Mouse (Mus musculus): ENCODE results near the gene H2-M10.6. TPM values are rescaled to one million over a fixed set of nuclear protein-coding genes. Genes with fewer than 3 reads are reported as not detected.

H2-M10.6 gene
- polyA plus RNA-seq (2012; rRNA removed), result not detected in 2 replicates

GRCm38 (mm10) chr17:36811871-36812270, at the start of gene H2-M10.6:
Gene H2-M10.6 (plus strand): TSS chr17:36812171.

GRCm38 (mm10) chr17:36772610-36773009, 39.4 kb upstream of the H2-M10.6 start, which contains the start of gene H2-M10.5:
Gene H2-M10.5 (plus strand): TSS chr17:36772910.

GRCm38 (mm10) chr17:36836874-36837647, 25.1 kb downstream of the H2-M10.6 start, which contains the start of gene Trim26:
Gene Trim26 (plus strand): TSS chr17:36837134.

Other genes starting within 250 kb of the H2-M10.6 start
- gene H2-M9, start 169.5 kb upstream of the H2-M10.6 start, polyA plus RNA-seq (2012; rRNA removed), result not detected in 2 replicates
- not detected in 2 replicates for gene H2-M1, start 140.0 kb upstream of the H2-M10.6 start, polyA plus RNA-seq (2012; rRNA removed)
- gene H2-M10.5, start 39.3 kb upstream of the H2-M10.6 start, polyA plus RNA-seq (2012; rRNA removed), result not detected in 2 replicates
- gene Trim26, start 25.0 kb downstream of the H2-M10.6 start, polyA plus RNA-seq (2012; rRNA removed), result 54.2 and 58.7 TPM in 2 replicates
- gene Trim15, start 55.0 kb downstream of the H2-M10.6 start, polyA plus RNA-seq (2012; rRNA removed), result 0.43 and 1.4 TPM in 2 replicates
- 0.10 TPM in 1 of 2 replicates, not detected in the other for gene Trim10, start 57.4 kb downstream of the H2-M10.6 start, polyA plus RNA-seq (2012; rRNA removed)
- gene Trim40, start 78.0 kb downstream of the H2-M10.6 start, polyA plus RNA-seq (2012; rRNA removed), result 0.14 and 0.17 TPM in 2 replicates
- gene Trim31, start 85.9 kb downstream of the H2-M10.6 start, polyA plus RNA-seq (2012; rRNA removed), result not detected in 2 replicates
- 2.8 and 4.4 TPM in 2 replicates for gene Rnf39, start 130.7 kb downstream of the H2-M10.6 start, polyA plus RNA-seq (2012; rRNA removed)
- gene Ppp1r11, start 139.6 kb downstream of the H2-M10.6 start, polyA plus RNA-seq (2012; rRNA removed), result 24.8 and 31.2 TPM in 2 replicates
- 26.6 and 33.4 TPM in 2 replicates for gene Znrd1, start 146.4 kb downstream of the H2-M10.6 start, polyA plus RNA-seq (2012; rRNA removed)
- 0.36 and 1.5 TPM in 2 replicates for gene Znrd1as, start 146.4 kb downstream of the H2-M10.6 start, polyA plus RNA-seq (2012; rRNA removed)
- gene 2410137M14Rik, start 169.1 kb downstream of the H2-M10.6 start, polyA plus RNA-seq (2012; rRNA removed), result not detected in 2 replicates
- 0.54 and 1.4 TPM in 2 replicates for gene H2-M5, start 177.4 kb downstream of the H2-M10.6 start, polyA plus RNA-seq (2012; rRNA removed)
- 16.9 and 20.7 TPM in 2 replicates for gene Zfp57, start 189.0 kb downstream of the H2-M10.6 start, polyA plus RNA-seq (2012; rRNA removed)
- gene Mog, start 211.2 kb downstream of the H2-M10.6 start, polyA plus RNA-seq (2012; rRNA removed), result not detected in 2 replicates
- 60.3 and 72.3 TPM in 2 replicates for gene Gabbr1, start 233.8 kb downstream of the H2-M10.6 start, polyA plus RNA-seq (2012; rRNA removed)